Mouse (Mus musculus): ENCODE measurements at regions not wholly inside any gene's neighbourhood (a gene's known extent, or its start where the extent isn't known, plus 50 kb on each side); places are given as distances from the start of the nearest gene placed in this dataset.
A peak's percentile ranks its signal among the peaks of the same experiment; 100 is the strongest.

DNA sequence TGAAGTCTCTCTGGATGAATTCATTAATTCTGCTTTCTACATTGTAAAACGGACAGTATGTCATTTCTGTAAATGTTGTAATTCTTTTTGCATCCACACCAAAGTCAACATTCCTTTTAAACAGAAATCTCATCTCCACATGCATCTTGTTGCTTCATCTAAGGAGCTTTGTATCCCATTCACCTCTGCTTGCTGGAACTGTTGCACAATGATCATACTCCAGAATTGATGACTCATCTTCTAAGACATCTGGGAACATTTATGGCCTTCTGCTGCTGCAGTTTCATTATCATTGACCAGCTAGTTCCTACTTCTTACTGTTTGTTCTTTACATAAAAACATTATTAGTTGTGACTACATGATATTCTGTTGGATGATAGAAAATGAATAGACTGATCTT is 1926.9 kb upstream of the Gm38303 start:
- DNase-seq (ENCODE audit: inconsistent ontology term): no peak

DNA sequence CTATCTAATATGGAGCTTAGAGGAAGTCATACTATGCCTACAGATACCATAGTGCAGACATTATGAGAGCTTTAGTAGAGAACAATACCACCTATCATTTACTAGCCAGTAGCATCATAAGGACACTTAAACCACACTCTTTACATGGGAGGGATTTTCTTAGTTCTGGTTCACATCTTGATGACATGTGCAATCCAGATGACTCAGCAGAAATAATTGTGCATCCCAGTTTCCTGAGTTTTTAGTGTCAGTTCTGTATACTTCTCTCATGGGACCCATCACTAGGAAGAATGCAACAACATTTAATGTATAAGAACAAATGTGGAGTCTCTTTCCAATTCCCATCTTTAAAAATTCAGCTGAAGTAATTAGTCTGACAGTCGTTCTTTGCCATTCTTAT is 1922.2 kb upstream of the Gm38303 start:
- DNase-seq (ENCODE audit: inconsistent ontology term): no peak

DNA sequence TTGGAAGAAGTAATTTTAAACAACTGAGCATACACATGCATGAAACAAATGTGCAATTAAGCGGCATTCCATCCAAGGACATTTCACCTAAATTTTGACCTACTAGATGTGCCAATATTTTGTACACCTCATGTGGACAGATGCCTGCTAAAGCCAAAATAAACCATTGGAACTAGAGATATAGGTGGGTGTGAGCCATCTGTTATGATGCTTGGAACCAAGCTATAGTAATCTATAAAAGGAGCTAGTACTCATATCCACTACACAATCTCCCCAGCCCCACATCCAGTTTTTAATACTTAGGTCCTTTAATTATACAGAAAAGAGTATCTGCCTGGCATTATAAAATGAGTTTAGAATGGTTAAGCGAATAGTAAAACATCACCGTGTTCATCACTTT is 1910.7 kb upstream of the Gm38303 start:
- no peak for DNase-seq (ENCODE audit: inconsistent ontology term)

DNA sequence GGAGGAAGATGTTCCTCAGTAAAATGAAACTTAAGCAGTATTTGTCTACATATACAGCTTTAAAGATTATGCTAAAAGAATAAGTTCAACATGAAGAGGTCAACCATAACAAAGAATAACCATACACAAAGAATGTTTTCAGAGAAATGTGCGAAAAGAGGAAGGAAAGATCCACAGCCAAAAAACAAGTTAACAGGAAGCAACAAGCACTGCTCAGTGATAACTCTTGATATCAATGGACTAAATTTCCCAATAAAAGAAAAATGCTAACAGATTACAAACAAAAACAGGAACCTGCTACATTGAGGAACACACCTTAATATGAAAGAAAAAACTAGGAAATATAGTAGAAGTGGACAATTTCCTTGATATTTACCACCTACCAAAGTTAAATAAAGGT is 1905.5 kb upstream of the Gm38303 start:
- DNase-seq (ENCODE audit: inconsistent ontology term): no peak

DNA sequence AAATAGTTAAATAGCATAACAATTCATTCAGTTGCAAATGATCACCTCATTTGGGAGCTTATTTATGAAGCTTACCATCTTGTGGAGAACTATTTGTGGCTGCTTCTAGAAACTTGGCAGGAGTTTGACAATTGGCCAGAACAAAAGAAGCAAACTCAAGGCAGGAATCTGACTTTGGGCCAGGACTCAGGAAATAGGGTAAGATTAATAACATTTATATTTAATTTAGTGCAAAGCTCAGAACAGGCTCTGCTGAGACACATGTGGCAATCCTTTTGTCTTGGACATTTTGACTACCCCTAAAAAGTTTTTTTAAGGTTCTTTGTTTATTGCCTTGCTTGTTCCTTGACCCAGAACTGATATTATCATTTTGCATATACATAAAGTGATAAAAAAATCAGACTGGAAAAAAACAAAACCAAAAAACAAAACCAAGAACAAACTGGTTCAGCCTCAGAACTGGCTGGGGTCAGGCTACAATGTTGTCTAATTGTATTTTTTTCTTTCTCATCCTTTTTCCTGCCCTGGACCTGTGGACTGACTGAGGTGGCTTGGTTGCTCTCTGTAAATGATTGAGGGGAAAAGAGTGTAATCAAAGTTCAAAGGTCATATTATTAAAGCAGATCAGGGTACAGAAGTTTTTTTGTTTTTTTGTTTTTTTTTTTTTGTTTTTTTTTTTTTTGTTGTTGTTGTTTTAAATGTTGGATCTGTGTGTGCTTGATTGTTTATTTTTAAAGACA is 1892.4 kb upstream of the Gm38303 start:
- DNase-seq (ENCODE audit: inconsistent ontology term): peak; percentile 7

DNA sequence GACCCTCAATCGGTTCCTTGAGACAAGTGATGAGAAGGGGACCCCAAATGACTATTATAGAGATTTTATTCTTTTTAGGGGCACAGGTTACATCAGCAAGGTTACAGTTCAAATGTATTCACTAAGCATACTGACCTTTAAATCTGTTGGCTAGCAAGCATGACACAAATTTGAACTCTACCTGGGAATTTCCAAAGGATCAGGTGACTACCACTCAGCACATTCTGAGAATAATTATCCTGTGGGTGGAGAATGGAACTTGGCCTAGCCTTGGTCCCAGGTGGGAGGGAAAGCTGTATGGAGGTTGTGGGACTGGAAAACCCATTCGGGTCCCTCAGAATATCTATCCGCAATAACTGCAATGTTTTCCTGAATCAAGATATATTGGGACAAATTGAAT is 1891.3 kb upstream of the Gm38303 start:
- DNase-seq (ENCODE audit: inconsistent ontology term): no peak

DNA sequence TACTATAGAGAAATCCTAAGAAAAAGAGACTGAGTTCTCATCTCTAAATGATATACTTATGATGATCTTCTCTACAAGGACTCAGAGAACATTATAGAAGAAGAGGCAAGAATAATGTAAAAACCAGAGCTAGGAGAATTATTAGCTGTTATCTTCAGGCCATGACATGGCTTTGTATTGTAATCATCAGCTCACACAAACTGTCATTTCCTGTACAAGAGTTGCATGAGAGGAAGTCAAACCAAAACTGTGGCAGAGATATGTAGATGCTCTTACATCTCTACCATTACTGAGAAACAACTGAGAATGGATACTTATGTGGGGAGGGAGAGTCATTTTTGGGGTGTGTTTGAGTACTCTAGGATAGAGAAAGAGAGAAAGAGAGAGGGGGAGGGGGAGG is 1889.4 kb upstream of the Gm38303 start:
- DNase-seq (ENCODE audit: inconsistent ontology term): no peak

DNA sequence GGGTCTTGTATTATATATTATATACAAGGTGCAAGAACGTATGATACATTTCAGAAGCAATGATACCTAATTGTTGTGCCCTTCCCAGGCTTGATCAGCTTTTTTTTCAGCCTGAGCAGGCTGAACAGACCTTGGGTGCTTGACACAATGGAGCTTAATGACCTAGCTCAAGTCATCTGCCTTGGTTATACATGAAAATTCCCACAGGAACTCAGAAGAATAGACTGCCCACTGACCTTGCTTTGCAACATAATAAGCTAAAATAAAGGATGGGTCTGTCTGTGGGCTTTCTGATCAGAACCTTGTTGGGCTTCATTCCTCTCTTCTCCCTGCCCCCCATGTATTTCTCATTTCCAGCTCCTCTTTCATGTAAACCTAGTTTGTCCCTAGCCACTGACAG is 1880.6 kb upstream of the Gm38303 start:
- DNase-seq (ENCODE audit: inconsistent ontology term): no peak

DNA sequence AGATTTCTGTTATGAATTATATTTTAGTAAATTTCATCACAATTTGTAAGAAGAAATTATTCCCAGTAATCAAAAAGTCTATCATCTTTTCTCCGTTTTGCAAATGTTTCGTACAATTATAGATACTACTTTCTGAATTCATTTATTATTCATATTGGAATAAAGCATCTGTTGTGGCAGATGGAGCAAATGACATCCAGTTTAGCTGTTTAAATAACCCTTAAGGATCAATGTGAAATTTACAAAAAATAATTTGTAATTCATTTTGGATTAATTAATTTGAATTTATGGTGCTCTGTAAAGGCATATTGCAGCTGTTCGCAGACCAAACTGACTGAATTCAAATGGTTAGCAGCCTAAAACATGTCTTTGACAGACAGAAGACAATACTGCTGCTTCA is 1879.3 kb upstream of the Gm38303 start:
- no peak for DNase-seq (ENCODE audit: inconsistent ontology term)

DNA sequence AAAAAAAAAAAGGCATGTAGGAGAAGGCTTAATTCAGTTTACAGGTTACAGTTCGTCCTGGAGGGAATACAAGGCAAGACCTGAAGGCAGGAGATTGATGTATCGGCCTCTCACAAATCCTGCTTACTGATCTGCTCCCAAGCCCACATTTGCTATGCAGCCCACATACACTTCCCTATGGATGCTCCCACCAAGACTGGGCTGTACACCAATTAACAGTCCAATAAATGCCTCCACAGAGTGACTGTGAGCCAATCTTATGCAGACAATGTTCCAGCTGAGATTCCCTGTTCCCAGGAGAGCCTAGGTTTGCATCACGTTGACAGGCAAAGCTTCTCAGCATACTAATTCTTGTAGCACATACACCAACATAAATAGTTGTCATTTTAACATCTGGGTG is 1837.9 kb upstream of the Gm38303 start:
- DNase-seq (ENCODE audit: inconsistent ontology term): no peak

DNA sequence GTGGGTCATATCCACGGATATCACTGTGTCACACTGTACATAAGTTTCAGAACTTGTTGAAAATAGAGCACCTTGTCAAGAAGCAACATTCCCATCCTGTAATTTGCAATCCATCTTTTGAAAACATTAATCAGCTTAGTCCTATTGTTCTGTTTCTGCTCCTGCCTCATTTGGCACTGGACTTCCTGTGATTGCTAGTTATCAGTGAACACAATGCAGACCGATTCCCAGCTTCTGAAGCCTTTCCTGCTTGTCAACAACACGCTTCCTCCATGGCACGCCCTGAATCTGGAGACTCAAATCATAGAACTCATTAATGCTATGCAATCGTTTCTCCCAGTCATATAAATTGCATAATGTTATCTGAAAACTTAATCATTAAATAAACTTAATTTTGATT is 1815.8 kb upstream of the Gm38303 start:
- DNase-seq (ENCODE audit: inconsistent ontology term): no peak
